Mouse (Mus musculus) liver, embryonic 14.5 days (tissue): ENCODE results near the gene Crcp. TPM values are rescaled to one million over a fixed set of nuclear protein-coding genes. Genes with fewer than 3 reads are reported as not detected.
A peak's percentile ranks its signal among the peaks of the same experiment; 100 is the strongest.

ENCODE experiments used
- ATAC-seq: fragments of 200-750 bp; cut with Nextera tagmentation; 2 replicates; pipeline ENCODE4 v1.8.0; 2017; ENCODE audit warnings: moderate number of reproducible peaks, mild to moderate bottlenecking, moderate library complexity; ENCODE audit not compliant: insufficient read depth
- DNase-seq, 3 experiments: peaks; one replicate each; pipeline ENCODE4 v3.0.0-alpha.2; 2012 to 2013; ENCODE audit warnings: low read depth in 3 of 3, low spot score in 3 of 3
- H3K27ac ChIP-seq: fragments of 300-500 bp; sonication (generic); 2 replicates; pipeline ENCODE4 v1.5.1; 2014; ENCODE audit warnings: moderate library complexity, mild to moderate bottlenecking, control low read depth, inconsistent platforms
- H3K27me3 ChIP-seq: fragments of 300-500 bp; sonication (generic); 2 replicates; pipeline ENCODE4 v1.6.1; 2014; ENCODE audit warnings: mild to moderate bottlenecking, low read length, moderate library complexity; ENCODE audit not compliant: control insufficient read depth, insufficient read depth
- H3K36me3 ChIP-seq: fragments of 300-500 bp; sonication (generic); replicated peaks from 2 replicates; pipeline ENCODE4 v1.6.1; 2014; ENCODE audit warnings: low read depth; ENCODE audit not compliant: control insufficient read depth, insufficient read depth
- H3K4me1 ChIP-seq, 2 experiments: fragments of 200-500 bp in 1 of 2; fragments of 300-500 bp in 1 of 2; sonication (generic) in 1 of 2; replicated peaks; 2 replicates each; pipeline ENCODE4 v1.6.1; 2012 to 2014; ENCODE audit warnings: antibody characterized with exemption in 1 of 2, inconsistent platforms in 1 of 2, low read length in 1 of 2; ENCODE audit not compliant: control insufficient read depth in 2 of 2, insufficient read depth in 2 of 2
- H3K4me2 ChIP-seq: fragments of 300-500 bp; sonication (generic); 2 replicates; pipeline ENCODE4 v1.6.1; 2014; ENCODE audit warnings: low read depth, mild to moderate bottlenecking, control low read depth, moderate library complexity
- H3K4me3 ChIP-seq, 2 experiments: fragments of 200-500 bp in 1 of 2; fragments of 300-500 bp in 1 of 2; sonication (generic) in 1 of 2; 2 replicates each; pipeline ENCODE4 v1.5.1; 2012 to 2014; ENCODE audit warnings: low read depth in 2 of 2, low read length in 2 of 2, mild to moderate bottlenecking in 2 of 2, control low read depth in 1 of 2, inconsistent platforms in 1 of 2, moderate library complexity in 1 of 2; ENCODE audit not compliant: insufficient read depth in 1 of 2
- H3K9ac ChIP-seq: fragments of 300-500 bp; sonication (generic); replicated peaks from 2 replicates; pipeline ENCODE4 v1.6.1; 2014; ENCODE audit warnings: mild to moderate bottlenecking, control low read depth, moderate library complexity
- H3K9me3 ChIP-seq: fragments of 300-500 bp; sonication (generic); 2 replicates; pipeline ENCODE4 v1.6.1; 2016; ENCODE audit warnings: low read length, mixed read lengths; ENCODE audit not compliant: control insufficient read depth
- CTCF ChIP-seq: IDR thresholded peaks from 2 replicates; pipeline ENCODE4 v1.5.1; 2016; ENCODE audit warnings: antibody characterized with exemption, low read depth, control low read depth
- EP300 ChIP-seq: IDR thresholded peaks from 2 replicates; pipeline ENCODE4 v1.6.1; 2016; ENCODE audit warnings: antibody characterized with exemption, low read depth
- WGBS: fragments of 180-500 bp; shearing (Covaris S2); extraction: QIAGEN DNeasy Blood & Tissue Kit; methylation state at CpG from one replicate; pipeline ENCODE4 v1.1.7; 2014; ENCODE audit not compliant: insufficient replicate concordance; 5-methylcytosine and 5-hydroxymethylcytosine counted together
- polyA plus RNA-seq, 2 experiments: library from polyadenylated mRNA; depleted of rRNA in 1 of 2; stranded (reverse) in 1 of 2; unstranded in 1 of 2; fragments of >200 nt; fragmentation: Nextera tagmentation in 1 of 2; extraction: Ambion mirVana in 1 of 2; gene quantifications; 2 replicates each; pipeline versions ENCODE4 v1.2.1 to v1.2.3; 2012 to 2014

Crcp gene
- polyA plus RNA-seq, 2 experiments, result 14.7 to 15.8 TPM

- Histone ChIP-seq H3K9me3 (peaks cover 4% of the 10 kb centered on the region; the same call in 1 of the 2 replicates), H3K4me1 (peaks cover 6 to 15% of the 10 kb centered on the region in 2 experiments; a peak in 3 of 4 replicates), H3K4me2 (peak overlapping the region; percentile 98), H3K27me3 (no peaks in the 10 kb centered on the region), H3K36me3 (peaks cover 3% of the 10 kb centered on the region), H3K4me3 (peak overlapping the region; percentile 79 to 81), H3K27ac (no peak overlapping the region), H3K9ac (peak overlapping the region; percentile 86)
- no peak for ATAC-seq
- TF ChIP-seq CTCF (peak; percentile 63), EP300 (no peak)
- no peak for DNase-seq
- 78% methylated on average over 16 of the region's 16 CpGs for WGBS
These were observed 51.1 kb downstream of the Crcp start for GRCm38 (mm10) chr5:130080051-130080681.

DNA sequence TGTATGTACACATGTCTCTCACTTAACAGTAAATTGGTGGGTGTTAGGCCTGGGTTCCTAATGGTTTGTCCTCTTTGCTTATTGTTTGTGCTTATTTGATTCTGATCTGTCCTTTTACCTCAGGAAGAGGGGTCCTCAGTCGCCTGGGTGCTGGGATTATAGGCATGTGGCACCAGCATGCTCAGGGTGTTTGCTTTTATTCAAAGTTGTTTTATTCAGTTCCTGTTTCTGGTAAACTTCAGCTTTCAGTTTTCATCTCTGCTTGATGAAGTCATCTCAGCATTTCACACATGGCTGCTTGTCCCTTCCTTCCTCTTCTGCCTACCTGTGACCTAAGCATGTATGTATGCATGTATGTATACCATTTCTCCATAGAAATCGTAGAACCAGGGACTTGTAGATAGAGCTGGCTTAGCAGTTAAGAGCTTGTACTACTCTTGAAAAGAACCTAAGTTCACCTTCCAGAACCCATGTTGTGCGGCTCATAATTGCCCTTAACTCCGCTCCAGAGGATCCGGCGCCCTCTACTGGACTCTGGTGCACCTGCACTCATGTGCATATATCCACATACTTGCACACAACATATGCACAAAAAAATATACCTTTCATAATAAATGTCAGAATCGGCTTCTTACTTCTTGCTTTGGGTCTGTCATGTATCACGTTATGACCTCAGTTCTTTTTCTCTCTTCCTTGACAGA lies 52.2 kb downstream of the Crcp start:
- no peak for DNase-seq
- peaks cover 4% of the 10 kb centered on the region; the same call in 1 of the 2 replicates for H3K9me3 ChIP-seq
- 87% methylated on average over 8 of the region's 8 CpGs for WGBS

DNA sequence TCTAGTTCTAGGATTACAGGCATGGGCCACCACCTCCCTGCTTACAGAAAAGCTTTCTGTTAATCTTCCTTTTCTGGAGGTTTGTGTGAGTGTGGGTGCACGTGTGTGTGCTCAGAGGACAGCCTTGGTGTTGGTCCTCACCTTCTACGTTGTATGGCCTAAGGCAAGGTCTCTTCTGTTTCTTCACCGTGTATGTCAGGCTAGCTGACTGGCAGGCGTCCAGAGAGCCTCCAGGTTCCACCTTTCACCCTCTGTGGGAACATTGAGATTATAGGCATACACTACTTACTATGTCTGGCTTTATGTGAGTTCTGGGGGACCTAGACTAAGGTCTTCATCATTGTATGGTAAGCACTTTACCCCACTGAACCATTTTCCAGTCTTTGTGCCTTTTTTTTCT lies 53.3 kb downstream of the Crcp start:
- TF ChIP-seq EP300, result no peak
- no peak for TF ChIP-seq CTCF
- ATAC-seq (no peak), DNase-seq (no peak)

More for the DNA sequence above, 52.2 kb downstream of the Crcp start:
- H3K36me3 ChIP-seq, result peaks cover 3% of the 10 kb centered on the region
- TF ChIP-seq EP300, result no peak
- TF ChIP-seq CTCF, result peak; percentile 70
- H3K9ac ChIP-seq, result no peak overlapping the region
- H3K4me3 ChIP-seq, result no peak overlapping the region
- ATAC-seq, result no peak
- peaks cover 6 to 15% of the 10 kb centered on the region in 2 experiments; a peak in 3 of 4 replicates for H3K4me1 ChIP-seq
- no peak overlapping the region for H3K27ac ChIP-seq
- no peaks in the 10 kb centered on the region for H3K27me3 ChIP-seq
- no peak overlapping the region for H3K4me2 ChIP-seq

DNA sequence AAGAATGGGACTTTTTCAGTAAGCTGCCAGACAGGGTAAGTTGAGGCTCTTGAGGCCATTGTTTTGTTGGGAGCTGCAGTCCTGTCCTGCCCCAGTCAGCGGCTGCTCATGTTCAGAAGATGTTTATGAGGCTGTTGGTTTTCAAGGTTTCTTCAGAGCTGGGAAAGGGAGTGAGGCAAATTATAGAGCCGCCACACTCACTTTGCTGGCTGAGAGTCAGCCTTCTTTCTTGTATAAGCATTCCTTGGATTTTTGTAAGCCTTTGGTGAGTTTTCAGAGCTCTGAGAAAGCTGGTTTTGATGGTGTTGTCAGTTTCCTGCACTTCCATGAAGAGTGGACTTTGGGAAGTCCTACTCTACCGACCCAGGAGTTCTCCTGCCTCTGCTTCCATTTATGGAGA lies 55.2 kb downstream of the Crcp start:
- Histone ChIP-seq H3K27ac (no peak overlapping the region), H3K9me3 (peaks cover 4% of the 10 kb centered on the region; the same call in 1 of the 2 replicates), H3K4me1 (peaks cover 10 to 13% of the 10 kb centered on the region in 2 experiments; a peak in 2 of 4 replicates), H3K9ac (no peak overlapping the region), H3K4me2 (no peak overlapping the region), H3K36me3 (peaks cover 3% of the 10 kb centered on the region), H3K27me3 (no peaks in the 10 kb centered on the region), H3K4me3 (no peak overlapping the region)
- WGBS, result 76% methylated on average over 3 of the region's 3 CpGs
- no peak for TF ChIP-seq EP300
- TF ChIP-seq CTCF, result no peak
- ATAC-seq (no peak), DNase-seq (no peak)

More for the DNA sequence above, 53.3 kb downstream of the Crcp start:
- Histone ChIP-seq H3K4me1 (peaks cover 6 to 15% of the 10 kb centered on the region in 2 experiments; a peak in 3 of 4 replicates), H3K36me3 (peaks cover 3% of the 10 kb centered on the region), H3K4me2 (no peak overlapping the region), H3K27ac (no peak overlapping the region), H3K9me3 (peaks cover 4% of the 10 kb centered on the region; the same call in 1 of the 2 replicates), H3K27me3 (no peaks in the 10 kb centered on the region), H3K4me3 (no peak overlapping the region), H3K9ac (no peak overlapping the region)
- WGBS, result 62% methylated on average over 4 of the region's 4 CpGs

DNA sequence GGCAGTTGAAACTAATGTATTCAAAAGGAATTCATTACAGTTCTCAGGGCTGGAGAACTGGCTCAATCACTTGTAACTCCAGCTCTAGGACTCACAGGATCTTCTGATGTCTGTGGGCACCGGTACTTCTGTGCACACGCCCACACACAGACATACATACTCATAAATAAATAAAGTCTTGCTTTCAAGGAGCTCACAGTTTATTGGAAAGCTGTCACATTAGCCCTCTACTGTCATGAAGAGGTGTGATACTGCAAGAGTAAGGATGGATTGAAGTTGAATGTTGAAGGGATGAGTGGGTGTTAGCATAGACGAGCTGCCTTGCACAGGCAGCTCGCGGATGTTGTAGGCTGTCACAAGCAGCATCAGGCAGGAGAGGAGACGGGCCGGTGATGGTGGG lies 58.9 kb downstream of the Crcp start:
- TF ChIP-seq EP300 (no peak), CTCF (no peak)
- H3K27me3 ChIP-seq, result no peaks in the 10 kb centered on the region
- H3K9me3 ChIP-seq, result no peaks in the 10 kb centered on the region
- no peaks in the 10 kb centered on the region for H3K36me3 ChIP-seq
- 78% methylated on average over 7 of the region's 7 CpGs for WGBS
- ATAC-seq (no peak), DNase-seq (no peak)
- H3K4me2 ChIP-seq, result no peak overlapping the region
- peaks cover 7 to 11% of the 10 kb centered on the region in 2 experiments; a peak in 3 of 4 replicates for H3K4me1 ChIP-seq
- no peak overlapping the region for H3K27ac ChIP-seq
- H3K9ac ChIP-seq, result no peak overlapping the region
- H3K4me3 ChIP-seq, result no peak overlapping the region
